8 mouse cellular contexts compared by ENCODE assay signal in the genomic region with DNA sequence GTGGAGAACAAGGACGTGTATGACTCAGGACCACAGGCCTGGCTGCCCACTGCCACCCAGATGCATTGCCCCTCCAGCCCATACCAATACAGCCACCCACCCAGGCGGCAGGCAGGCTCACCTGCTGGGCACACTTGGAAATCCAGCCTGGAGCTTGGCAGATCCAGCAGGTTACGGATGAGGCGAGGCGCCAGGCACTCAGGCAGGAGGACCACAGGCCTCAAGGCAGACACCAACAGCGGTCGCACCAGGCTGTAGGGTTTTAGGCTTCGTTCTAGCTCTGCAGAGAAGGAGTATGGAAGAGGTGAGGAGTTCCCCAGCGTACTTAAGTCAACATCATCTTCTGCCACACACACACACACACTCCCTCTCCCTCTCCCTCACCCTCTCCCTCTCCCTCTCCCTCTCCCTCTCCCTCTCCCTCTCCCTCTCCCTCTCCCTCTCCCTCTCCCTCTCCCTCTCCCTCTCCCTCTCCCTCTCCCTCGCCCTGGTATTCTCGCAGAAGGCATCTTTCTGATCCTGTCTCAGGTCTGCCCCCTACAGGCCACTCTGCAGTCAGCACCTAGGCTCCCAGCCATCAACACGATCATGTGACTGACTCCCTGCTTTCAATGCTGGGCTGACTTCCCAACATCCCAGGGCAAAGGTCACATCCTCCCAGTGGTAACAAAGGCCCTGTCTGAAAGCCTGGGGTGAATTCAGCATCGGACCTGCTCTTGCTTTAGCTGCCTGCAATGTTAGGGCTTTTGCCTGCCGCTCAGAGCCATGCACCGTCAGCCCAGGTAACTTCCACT. TPM values are rescaled to one million over a fixed set of nuclear protein-coding genes. Genes with fewer than 3 reads are reported as not detected.
DNase-seq lines count a peak whose midpoint lies in the region; ATAC-seq and TF ChIP-seq lines count a peak whose summit lies in the region.

No protein-coding gene starts in this region.

- no peak overlapping the region for H3K9ac ChIP-seq in MEL (ENCODE audit: control insufficient read depth, low read depth, low read length, poor library complexity, severe bottlenecking)
- no peak overlapping the region for H3K9ac ChIP-seq in forebrain, embryonic 16.5 days (replicated peaks; ENCODE audit: low read depth, low read length)
- H3K9ac ChIP-seq in lung, embryonic 15.5 days: no peak overlapping the region

- H3K4me1 ChIP-seq in MEL (ENCODE audit: control insufficient read depth in 1 of 2, insufficient read depth in 2 of 2, low read length in 2 of 2): no peaks in the 10 kb centered on the region
- H3K4me1 ChIP-seq in forebrain, embryonic 16.5 days (replicated peaks; ENCODE audit: control insufficient read depth, insufficient read depth, low read length): peaks cover 9% of the 10 kb centered on the region
- peaks cover 13% of the 10 kb centered on the region for H3K4me1 ChIP-seq in lung, embryonic 15.5 days

- no peak overlapping the region for H3K4me2 ChIP-seq in forebrain, embryonic 16.5 days (ENCODE audit: low read length)
- no peak overlapping the region for H3K4me2 ChIP-seq in lung, embryonic 15.5 days

- TF ChIP-seq EP300 in MEL (IDR thresholded peaks at IDR 0.05; ENCODE audit: low read depth in 1 of 2, low read length in 2 of 2): no peak

- no peaks in the 10 kb centered on the region for H3K36me3 ChIP-seq in MEL (ENCODE audit: control insufficient read depth in 1 of 2, insufficient read depth in 2 of 2, low read length in 2 of 2)
- no peaks in the 10 kb centered on the region for H3K36me3 ChIP-seq in forebrain, embryonic 16.5 days (ENCODE audit: control insufficient read depth, insufficient read depth)
- H3K36me3 ChIP-seq in lung, embryonic 15.5 days: peaks cover 8% of the 10 kb centered on the region; the same call in 1 of the 2 replicates

- no peaks in the 10 kb centered on the region for H3K79me2 ChIP-seq in MEL (ENCODE audit: control insufficient read depth, insufficient read depth, low read length, poor library complexity)

- H3K9me3 ChIP-seq in MEL (replicated peaks; ENCODE audit: insufficient read depth, low read length): no peaks in the 10 kb centered on the region
- no peaks in the 10 kb centered on the region for H3K9me3 ChIP-seq in forebrain, embryonic 16.5 days (ENCODE audit: control insufficient read depth, low read length)
- H3K9me3 ChIP-seq in lung, embryonic 15.5 days: no peaks in the 10 kb centered on the region

- 38% methylated on average over 14 of the region's 15 CpGs for WGBS in forebrain, embryonic 16.5 days
- 48% methylated on average over 14 of the region's 15 CpGs for WGBS in lung, embryonic 15.5 days

- H3K27ac ChIP-seq in MEL (ENCODE audit: control insufficient read depth, low read depth, low read length): no peak overlapping the region
- H3K27ac ChIP-seq in forebrain, embryonic 16.5 days (ENCODE audit: low read length): peak overlapping the region; percentile 37; the same call in 1 of the 2 replicates
- H3K27ac ChIP-seq in lung, embryonic 15.5 days: 0 out of 2 replicates have a peak overlapping the region, but pooled peaks have one; percentile 15

- H3K27me3 ChIP-seq in MEL (ENCODE audit: control insufficient read depth in 1 of 2, insufficient read depth in 2 of 2, low read length in 2 of 2): no peaks in the 10 kb centered on the region
- no peaks in the 10 kb centered on the region for H3K27me3 ChIP-seq in forebrain, embryonic 16.5 days (replicated peaks; ENCODE audit: control insufficient read depth, insufficient read depth, low read length)
- H3K27me3 ChIP-seq in lung, embryonic 15.5 days: no peaks in the 10 kb centered on the region

- H3K4me3 ChIP-seq in MEL (ENCODE audit: control insufficient read depth in 1 of 2, insufficient read depth in 1 of 2, low read depth in 2 of 2, low read length in 2 of 2): no peak overlapping the region
- H3K4me3 ChIP-seq in forebrain, embryonic 16.5 days (replicated peaks; ENCODE audit: low read length): no peak overlapping the region
- no peak overlapping the region for H3K4me3 ChIP-seq in lung, embryonic 15.5 days

- TF ChIP-seq POLR2A in MEL (IDR thresholded peaks at IDR 0.05; ENCODE audit: control insufficient read depth in 1 of 2, insufficient read depth in 1 of 2, low read depth in 1 of 2, low read length in 2 of 2, poor library complexity in 1 of 2): no peak

- no peak for ATAC-seq in forebrain, embryonic 16.5 days
- peak; percentile 58 to 60; a peak in 3 of 4 replicates for ATAC-seq in hematopoietic stem cell, adult 5-6 weeks (replicated peaks in 1 of 2; ENCODE audit: insufficient read depth in 1 of 2, low FRiP score in 2 of 2, low TSS enrichment in 1 of 2, low read depth in 1 of 2, poor library complexity in 2 of 2, severe bottlenecking in 2 of 2)
- no peak; the same call in 1 of the 2 replicates for ATAC-seq in lung, embryonic 15.5 days (ENCODE audit: borderline replicate concordance, extremely low read depth, low FRiP score, low TSS enrichment)

- peak; percentile 24 for TF ChIP-seq RAD21 in MEL (IDR thresholded peaks at IDR 0.05; ENCODE audit: low read depth, low read length)

- DNase-seq in MEL (ENCODE audit: low read depth, low spot score): peak; percentile 70
- DNase-seq in cerebellum, adult 11 months: peak; percentile 80
- DNase-seq in layer of hippocampus, adult 9-10 months (ENCODE audit: low spot score): peak; percentile 96
- DNase-seq in retina, embryonic 14.5 days (ENCODE audit: low spot score): peak; percentile 95
- DNase-seq in thymus, postnatal 36 days: peak; percentile 77

- peak; percentile 61 to 86 (median 69) for TF ChIP-seq CTCF in MEL (IDR thresholded peaks at IDR 0.05 in 2 of 3, conservative IDR thresholded peaks at IDR 0.05 in 1 of 3; ENCODE audit: control insufficient read depth in 1 of 3, insufficient read depth in 1 of 3, low read depth in 2 of 3, low read length in 3 of 3, poor library complexity in 1 of 3, severe bottlenecking in 1 of 3)

TF ChIP-seq in MEL, 35 proteins besides CTCF, POLR2A, EP300 and RAD21:
- TF ChIP-seq SMC3 (IDR thresholded peaks at IDR 0.05; ENCODE audit: low read depth, low read length) (peak; percentile 38; the same call in 1 of the 2 replicates), USF2 (IDR thresholded peaks at IDR 0.05; ENCODE audit: borderline replicate concordance in 1 of 2, insufficient read depth in 1 of 2, low read depth in 1 of 2, low read length in 2 of 2) (0 out of 4 replicates have a peak, but pooled peaks of 1 of the 2 experiments have one; percentile 25), USF1 (IDR thresholded peaks at IDR 0.05; ENCODE audit: low read depth, low read length) (peak; percentile 88), ZC3H11A (IDR thresholded peaks at IDR 0.05; ENCODE audit: low read depth, low read length) (no peak)

RNA-seq across cellular contexts. Expression of gene Mfng, which starts 5.0 kb away (rescaled TPM):
- 11.5 and 17.8 TPM in 2 replicates for total RNA-seq in MEL (2012; rRNA removed)
- 10 to 100 TPM in 1 of 2 experiments, not detected in 1; 27.1 TPM for polyA plus RNA-seq in MEL (2012; ENCODE audit: insufficient read depth in 1 of 2, insufficient read length in 2 of 2, low read depth in 1 of 2, low replicate concordance in 2 of 2, missing spikeins in 1 of 2)
- 58.1 and 67.0 TPM in 2 replicates for polyA plus RNA-seq in forebrain, embryonic 16.5 days (2015; fragmentation: Nextera tagmentation; extraction: Ambion mirVana)
- 45.7 and 53.7 TPM in 2 replicates for total RNA-seq in hematopoietic stem cell, adult 5-6 weeks (2017)
- 42.1 and 45.0 TPM in 2 replicates for polyA plus RNA-seq in lung, embryonic 15.5 days (2015; fragmentation: Nextera tagmentation; extraction: Ambion mirVana)

RNA-seq across cellular contexts. Expression of gene Card10, which starts 24.6 kb away (rescaled TPM):
- not detected in 2 replicates for total RNA-seq in MEL (2012; rRNA removed)
- polyA plus RNA-seq in MEL (2012; ENCODE audit: insufficient read depth in 1 of 2, insufficient read length in 2 of 2, low read depth in 1 of 2, low replicate concordance in 2 of 2, missing spikeins in 1 of 2): not detected
- polyA plus RNA-seq in forebrain, embryonic 16.5 days (2015; fragmentation: Nextera tagmentation; extraction: Ambion mirVana): 1.3 and 1.4 TPM in 2 replicates
- total RNA-seq in hematopoietic stem cell, adult 5-6 weeks (2017): 0.13 TPM in 1 of 2 replicates, not detected in the other
- polyA plus RNA-seq in lung, embryonic 15.5 days (2015; fragmentation: Nextera tagmentation; extraction: Ambion mirVana): 7.1 and 7.6 TPM in 2 replicates

RNA-seq across cellular contexts. Expression of gene Elfn2, which starts 59.7 kb away (rescaled TPM):
- total RNA-seq in MEL (2012; rRNA removed): 0.04 and 0.49 TPM in 2 replicates
- polyA plus RNA-seq in MEL (2012; ENCODE audit: insufficient read depth in 1 of 2, insufficient read length in 2 of 2, low read depth in 1 of 2, low replicate concordance in 2 of 2, missing spikeins in 1 of 2): under 1 TPM in 1 of 2 experiments, not detected in 1; 0.15 TPM
- polyA plus RNA-seq in forebrain, embryonic 16.5 days (2015; fragmentation: Nextera tagmentation; extraction: Ambion mirVana): 6.4 and 8.2 TPM in 2 replicates
- 0.20 and 1.3 TPM in 2 replicates for total RNA-seq in hematopoietic stem cell, adult 5-6 weeks (2017)
- 0.06 and 0.08 TPM in 2 replicates for polyA plus RNA-seq in lung, embryonic 15.5 days (2015; fragmentation: Nextera tagmentation; extraction: Ambion mirVana)

Comparison
In these comparisons a context has a peak if more than half of its experiments do, and no peak if none do; other contexts are left out.
1. ATAC-seq: peak in hematopoietic stem cell, adult 5-6 weeks (2 of 2); none in forebrain, embryonic 16.5 days (single experiment) and lung, embryonic 15.5 days (single experiment).
2. Peak in every context shown above with its lines, with median percentiles within 50 percentile points of each other: DNase-seq.